8 mouse cellular contexts compared by ENCODE assay signal in the genomic region with DNA sequence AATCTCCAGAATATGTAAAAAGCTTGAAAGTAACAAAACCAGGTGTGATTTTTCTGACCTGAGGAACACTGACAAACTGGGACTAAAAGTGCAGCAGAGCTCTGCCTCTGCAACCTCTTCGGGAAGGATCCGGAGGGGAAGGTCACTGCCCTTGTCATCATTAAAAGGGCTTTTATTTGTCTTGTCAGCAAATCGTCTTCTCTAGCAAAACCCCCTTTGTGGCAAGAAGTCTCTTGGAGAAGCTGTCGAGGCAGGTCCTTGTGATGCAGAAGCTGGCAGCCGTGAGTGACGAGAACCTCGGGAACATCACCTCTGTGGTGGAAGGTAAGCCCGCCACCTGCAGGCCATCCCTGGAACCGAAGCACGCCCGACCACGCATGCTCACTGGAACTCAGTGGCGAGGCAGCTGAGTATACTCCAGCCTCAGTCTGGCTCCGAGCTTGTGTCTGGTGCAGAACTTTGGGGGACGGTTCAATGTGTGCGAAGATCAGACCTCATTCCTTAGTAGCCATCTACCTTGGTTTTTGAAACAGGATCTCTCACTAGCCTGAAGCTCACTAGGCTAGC. TPM values are rescaled to one million over a fixed set of nuclear protein-coding genes. Genes with fewer than 3 reads are reported as not detected.
A peak's percentile ranks its signal among the peaks of the same experiment; 100 is the strongest.
DNase-seq lines count a peak whose midpoint lies in the region; ATAC-seq and TF ChIP-seq lines count a peak whose summit lies in the region.

No protein-coding gene starts in this region.

- H3K4me1 ChIP-seq in heart, embryonic 11.5 days (ENCODE audit: control insufficient read depth, insufficient read depth, low read length) = no peaks in the 10 kb centered on the region
- peaks cover 32% of the 10 kb centered on the region for H3K4me1 ChIP-seq in kidney, embryonic 16.5 days (ENCODE audit: insufficient read depth, low read length)
- H3K4me1 ChIP-seq in liver, adult 2 months (ENCODE audit: control insufficient read depth, insufficient read depth, low read length) = no peaks in the 10 kb centered on the region
- peaks cover 21% of the 10 kb centered on the region; the same call in 1 of the 2 replicates for H3K4me1 ChIP-seq in stomach, embryonic 16.5 days (ENCODE audit: control insufficient read depth, insufficient read depth, low read length)

- no peak overlapping the region for H3K9ac ChIP-seq in heart, embryonic 11.5 days (ENCODE audit: low read depth, low read length)
- peak overlapping the region; percentile 7; the same call in 1 of the 2 replicates for H3K9ac ChIP-seq in kidney, embryonic 16.5 days (replicated peaks; ENCODE audit: low read length)
- peak overlapping the region; percentile 38; the same call in 1 of the 2 replicates for H3K9ac ChIP-seq in liver, adult 2 months (ENCODE audit: low read depth, low read length)
- peak overlapping the region; percentile 33; the same call in 1 of the 2 replicates for H3K9ac ChIP-seq in stomach, embryonic 16.5 days (ENCODE audit: low read length)

- H3ac ChIP-seq in C2C12 (ENCODE audit: control insufficient read depth, insufficient read length, low read depth) = no peak overlapping the region

- H3K27me3 ChIP-seq in C2C12 (ENCODE audit: control insufficient read depth, insufficient read depth, insufficient read length) = no peaks in the 10 kb centered on the region
- peaks cover 3% of the 10 kb centered on the region; the same call in 1 of the 2 replicates for H3K27me3 ChIP-seq in heart, embryonic 11.5 days (ENCODE audit: control insufficient read depth, insufficient read depth, low read length)
- no peaks in the 10 kb centered on the region for H3K27me3 ChIP-seq in kidney, embryonic 16.5 days (ENCODE audit: insufficient read depth, low read length)
- H3K27me3 ChIP-seq in liver, adult 2 months (ENCODE audit: control insufficient read depth, insufficient read depth, low read length) = no peaks in the 10 kb centered on the region
- H3K27me3 ChIP-seq in stomach, embryonic 16.5 days (ENCODE audit: control insufficient read depth, insufficient read depth, low read length) = no peaks in the 10 kb centered on the region

- H3K9me3 ChIP-seq in heart, embryonic 11.5 days (replicated peaks; ENCODE audit: control insufficient read depth, low read length) = no peaks in the 10 kb centered on the region
- no peaks in the 10 kb centered on the region for H3K9me3 ChIP-seq in kidney, embryonic 16.5 days (ENCODE audit: low read length)
- no peaks in the 10 kb centered on the region for H3K9me3 ChIP-seq in stomach, embryonic 16.5 days (replicated peaks; ENCODE audit: control insufficient read depth, low read length)

- peak; percentile 89 for DNase-seq in brain, embryonic 14.5 days (ENCODE audit: low read depth)
- peak; percentile 62 for DNase-seq in liver, adult 2 months (ENCODE audit: extremely low read depth, low read depth, low spot score)
- peak; percentile 89 for DNase-seq in neural tube, embryonic 10.5 days (ENCODE audit: extremely low spot score, low spot score)

- no peak overlapping the region for H3K4me3 ChIP-seq in C2C12 (ENCODE audit: insufficient read depth, poor library complexity, severe bottlenecking)
- H3K4me3 ChIP-seq in heart, embryonic 11.5 days (ENCODE audit: low read depth, low read length) = no peak overlapping the region
- peak overlapping the region; percentile 21; the same call in 1 of the 2 replicates for H3K4me3 ChIP-seq in kidney, embryonic 16.5 days (ENCODE audit: low read length)
- H3K4me3 ChIP-seq in liver, adult 2 months (ENCODE audit: insufficient read depth, low read depth, low read length) = no peak overlapping the region
- peak overlapping the region; percentile 9; the same call in 1 of the 2 replicates for H3K4me3 ChIP-seq in stomach, embryonic 16.5 days (replicated peaks; ENCODE audit: low read length)

- no peaks in the 10 kb centered on the region for H3K79me3 ChIP-seq in C2C12 (ENCODE audit: low read depth)

- peak overlapping the region; percentile 43 for H3K4me2 ChIP-seq in heart, embryonic 11.5 days
- peak overlapping the region; percentile 50 for H3K4me2 ChIP-seq in kidney, embryonic 16.5 days (replicated peaks; ENCODE audit: low read depth, low read length)
- H3K4me2 ChIP-seq in stomach, embryonic 16.5 days (ENCODE audit: low read depth, low read length) = peak overlapping the region; percentile 48

- H3K79me2 ChIP-seq in C2C12 (ENCODE audit: control insufficient read depth, insufficient read depth) = no peaks in the 10 kb centered on the region
- no peaks in the 10 kb centered on the region for H3K79me2 ChIP-seq in liver, adult 2 months (ENCODE audit: control insufficient read depth, insufficient read depth, low read length)

- peak; percentile 89 for ATAC-seq in erythroblast, adult 5-6 weeks (replicated peaks; ENCODE audit: low FRiP score, poor library complexity, severe bottlenecking)
- ATAC-seq in heart, embryonic 11.5 days (replicated peaks; ENCODE audit: insufficient number of reproducible peaks, low FRiP score, low TSS enrichment) = peak; percentile 58; the same call in 1 of the 2 replicates
- ATAC-seq in kidney, embryonic 16.5 days (ENCODE audit: low FRiP score, low TSS enrichment) = peak; percentile 68
- peak; percentile 65; the same call in 1 of the 2 replicates for ATAC-seq in stomach, embryonic 16.5 days (ENCODE audit: insufficient read depth, low FRiP score)

- peak; percentile 93 for TF ChIP-seq CTCF in C2C12 (IDR thresholded peaks at IDR 0.05; ENCODE audit: control insufficient read depth, insufficient read depth, insufficient read length)
- TF ChIP-seq CTCF in brain, embryonic 14.5 days (IDR thresholded peaks at IDR 0.05; ENCODE audit: borderline replicate concordance, extremely low read depth, insufficient read depth, insufficient read length) = peak; percentile 97
- peak; percentile 96 for TF ChIP-seq CTCF in liver, adult 2 months (IDR thresholded peaks at IDR 0.05; ENCODE audit: low read depth, low read length)

- TF ChIP-seq POLR2A in brain, embryonic 14.5 days (IDR thresholded peaks at IDR 0.05; ENCODE audit: borderline replicate concordance, extremely low read depth, insufficient read depth, insufficient read length, poor library complexity, severe bottlenecking) = no peak
- TF ChIP-seq POLR2A in liver, adult 2 months (IDR thresholded peaks at IDR 0.05; ENCODE audit: extremely low read depth, insufficient read depth, low read length) = no peak

- H3K27ac ChIP-seq in heart, embryonic 11.5 days (ENCODE audit: low read depth, low read length) = no peak overlapping the region
- H3K27ac ChIP-seq in kidney, embryonic 16.5 days (ENCODE audit: low read length) = no peak overlapping the region
- H3K27ac ChIP-seq in liver, adult 2 months (replicated peaks; ENCODE audit: insufficient read depth, low read depth, low read length) = no peak overlapping the region
- H3K27ac ChIP-seq in stomach, embryonic 16.5 days (ENCODE audit: low read length) = no peak overlapping the region

- 10% methylated on average over 16 of the region's 16 CpGs for WGBS in heart, embryonic 11.5 days (ENCODE audit: insufficient replicate concordance)
- WGBS in kidney, embryonic 16.5 days = 5% methylated on average over 16 of the region's 16 CpGs
- 7% methylated on average over 16 of the region's 16 CpGs for WGBS in liver, adult 2 months
- 6% methylated on average over 16 of the region's 16 CpGs for WGBS in stomach, embryonic 16.5 days

- no peaks in the 10 kb centered on the region for H3K36me3 ChIP-seq in C2C12 (ENCODE audit: control insufficient read depth, insufficient read depth)
- peaks cover 5% of the 10 kb centered on the region; the same call in 1 of the 2 replicates for H3K36me3 ChIP-seq in heart, embryonic 11.5 days (ENCODE audit: control insufficient read depth, insufficient read depth, low read length)
- H3K36me3 ChIP-seq in kidney, embryonic 16.5 days (ENCODE audit: insufficient read depth, low read length) = no peaks in the 10 kb centered on the region
- H3K36me3 ChIP-seq in liver, adult 2 months (ENCODE audit: control insufficient read depth, insufficient read depth, low read length) = no peaks in the 10 kb centered on the region
- H3K36me3 ChIP-seq in stomach, embryonic 16.5 days (ENCODE audit: control insufficient read depth, insufficient read depth, low read length) = no peaks in the 10 kb centered on the region

TF ChIP-seq in C2C12, 6 proteins besides CTCF, POLR2A, EP300 and RAD21:
- TF ChIP-seq CEBPB (IDR thresholded peaks at IDR 0.05; ENCODE audit: low read depth) (no peak), MYOD1 (IDR thresholded peaks at IDR 0.05; ENCODE audit: control insufficient read depth, insufficient read length, low read depth) (no peak), FOSL1 (IDR thresholded peaks at IDR 0.05; ENCODE audit: insufficient read depth, low read length, poor library complexity, severe bottlenecking) (no peak), MAX (IDR thresholded peaks at IDR 0.05) (no peak), MYOG (IDR thresholded peaks at IDR 0.05; ENCODE audit: control insufficient read depth, extremely low read depth, insufficient read length) (no peak), USF1 (IDR thresholded peaks at IDR 0.05; ENCODE audit: low read depth) (no peak)

RNA-seq across cellular contexts. Expression of gene Armh2, which starts 27.5 kb away (rescaled TPM):
- not detected for polyA plus RNA-seq in C2C12 (2012; fragmentation: generic; extraction: Trizol)
- 0.10 TPM in 1 of 2 replicates, not detected in the other for polyA plus RNA-seq in brain, embryonic 14.5 days (2012; rRNA removed)
- total RNA-seq in erythroblast, adult 5-6 weeks (2015; ENCODE audit: low replicate concordance) = not detected in 2 replicates
- 2.0 TPM in 1 of 2 replicates, not detected in the other for total RNA-seq in erythroblast, adult 5-6 weeks (2017; ENCODE audit: low replicate concordance)
- polyA plus RNA-seq in heart, embryonic 11.5 days (2014; fragmentation: Nextera tagmentation; extraction: Ambion mirVana) = not detected in 2 replicates
- not detected in 2 replicates for polyA plus RNA-seq in kidney, embryonic 16.5 days (2015; fragmentation: Nextera tagmentation; extraction: Ambion mirVana)
- not detected in 2 replicates for total RNA-seq in liver, adult 2 months (2014; rRNA removed)
- polyA plus RNA-seq in liver, adult 2 months (2012; rRNA removed) = not detected in 2 replicates
- polyA plus RNA-seq in stomach, embryonic 16.5 days (2015; fragmentation: Nextera tagmentation; extraction: Ambion mirVana) = not detected in 2 replicates

RNA-seq across cellular contexts. Expression of gene Gmnn, which starts 48.2 kb away (rescaled TPM):
- polyA plus RNA-seq in C2C12 (2012; fragmentation: generic; extraction: Trizol) = 45.7 TPM
- polyA plus RNA-seq in brain, embryonic 14.5 days (2012; rRNA removed) = 13.6 and 19.5 TPM in 2 replicates
- 87.6 and 105 TPM in 2 replicates for total RNA-seq in erythroblast, adult 5-6 weeks (2015; ENCODE audit: low replicate concordance)
- 108 and 135 TPM in 2 replicates for total RNA-seq in erythroblast, adult 5-6 weeks (2017; ENCODE audit: low replicate concordance)
- polyA plus RNA-seq in heart, embryonic 11.5 days (2014; fragmentation: Nextera tagmentation; extraction: Ambion mirVana) = 116 and 127 TPM in 2 replicates
- 103 and 104 TPM in 2 replicates for polyA plus RNA-seq in kidney, embryonic 16.5 days (2015; fragmentation: Nextera tagmentation; extraction: Ambion mirVana)
- 8.1 and 13.6 TPM in 2 replicates for total RNA-seq in liver, adult 2 months (2014; rRNA removed)
- 1.4 and 2.9 TPM in 2 replicates for polyA plus RNA-seq in liver, adult 2 months (2012; rRNA removed)
- polyA plus RNA-seq in stomach, embryonic 16.5 days (2015; fragmentation: Nextera tagmentation; extraction: Ambion mirVana) = 76.2 and 84.9 TPM in 2 replicates

Comparison
In these comparisons a context has a peak if more than half of its experiments do, and no peak if none do; other contexts are left out.
1. H3K4me3 ChIP-seq: peak in kidney, embryonic 16.5 days (single experiment) and stomach, embryonic 16.5 days (single experiment); none in C2C12 (single experiment), heart, embryonic 11.5 days (single experiment) and liver, adult 2 months (single experiment).
2. Peak in every context shown above with its lines, with median percentiles within 50 percentile points of each other: CTCF ChIP-seq, DNase-seq, ATAC-seq and H3K4me2 ChIP-seq.